In the genomic region with DNA sequence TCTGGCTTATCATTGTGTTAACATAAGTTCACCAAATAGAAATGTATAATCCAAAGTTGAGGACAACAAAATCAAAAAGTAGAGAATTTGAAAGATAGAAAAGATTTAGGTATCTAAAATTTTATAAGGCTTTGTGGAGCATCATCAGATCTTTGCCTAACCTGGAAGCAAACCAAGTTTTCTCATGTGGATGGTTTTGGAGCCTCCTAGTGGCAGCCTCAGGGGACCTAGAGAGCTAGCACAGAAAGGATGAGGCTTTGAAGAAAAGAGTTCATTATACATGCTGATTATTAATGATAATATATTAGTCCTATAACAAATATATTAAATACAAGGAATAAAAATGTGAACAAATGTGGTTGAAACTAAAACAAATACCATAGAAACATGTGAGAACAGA, we compare ENCODE assay signal across 9 mouse cellular contexts.
DNase-seq lines count a peak whose midpoint lies in the region; ATAC-seq and TF ChIP-seq lines count a peak whose summit lies in the region.
"Had no signal": no experiment of that assay in that cellular context is flagged by ENCODE, and none has a peak within 500 bp of the region (broad histone marks: within the 10 kb centered on the region; RNA-seq: fewer than 3 reads in every experiment).

No protein-coding gene starts in this region.

- H3K27ac ChIP-seq in kidney, postnatal 0 days = no peak overlapping the region
- H3K27ac ChIP-seq in kidney, embryonic 14.5 days (ENCODE audit: low read depth, low read length) = no peak overlapping the region
- no peak overlapping the region for H3K27ac ChIP-seq in lung, postnatal 0 days (ENCODE audit: low read length)
- H3K27ac ChIP-seq in forebrain, embryonic 13.5 days = no peak overlapping the region
- H3K27ac ChIP-seq: limb, embryonic 15.5 days had no signal

- H3K4me2 ChIP-seq in kidney, postnatal 0 days (ENCODE audit: low read length) = no peak overlapping the region
- no peak overlapping the region for H3K4me2 ChIP-seq in kidney, embryonic 14.5 days (replicated peaks; ENCODE audit: low read depth, low read length)
- H3K4me2 ChIP-seq in lung, postnatal 0 days (replicated peaks; ENCODE audit: low read depth, low read length) = no peak overlapping the region
- no peak overlapping the region for H3K4me2 ChIP-seq in forebrain, embryonic 13.5 days
- H3K4me2 ChIP-seq: limb, embryonic 15.5 days had no signal

- no peaks in the 10 kb centered on the region for H3K27me3 ChIP-seq in kidney, postnatal 0 days (ENCODE audit: insufficient read depth, low read length)
- no peaks in the 10 kb centered on the region for H3K27me3 ChIP-seq in kidney, embryonic 14.5 days (ENCODE audit: control insufficient read depth, insufficient read depth, low read length)
- no peaks in the 10 kb centered on the region for H3K27me3 ChIP-seq in lung, postnatal 0 days (replicated peaks; ENCODE audit: insufficient read depth, low read length)
- H3K27me3 ChIP-seq in forebrain, embryonic 13.5 days = no peaks in the 10 kb centered on the region
- H3K27me3 ChIP-seq: limb, embryonic 15.5 days had no signal

- no peaks in the 10 kb centered on the region; the same call in 1 of the 2 replicates for H3K9me3 ChIP-seq in kidney, postnatal 0 days (replicated peaks; ENCODE audit: low read length)
- peaks cover 3% of the 10 kb centered on the region; the same call in 1 of the 2 replicates for H3K9me3 ChIP-seq in kidney, embryonic 14.5 days (ENCODE audit: control insufficient read depth, low read length)
- H3K9me3 ChIP-seq in lung, postnatal 0 days (ENCODE audit: low read length) = no peaks in the 10 kb centered on the region
- no peaks in the 10 kb centered on the region for H3K9me3 ChIP-seq in forebrain, embryonic 13.5 days (replicated peaks)
- H3K9me3 ChIP-seq: limb, embryonic 15.5 days had no signal

- no peak for TF ChIP-seq POLR2A in brain, embryonic 14.5 days (IDR thresholded peaks at IDR 0.05; ENCODE audit: borderline replicate concordance, extremely low read depth, insufficient read depth, insufficient read length, poor library complexity, severe bottlenecking)

- no peak for ATAC-seq in kidney, postnatal 0 days (replicated peaks; ENCODE audit: low FRiP score, low read depth)
- no peak for ATAC-seq in kidney, embryonic 14.5 days (ENCODE audit: low FRiP score, low TSS enrichment)
- ATAC-seq in lung, postnatal 0 days = no peak
- no peak for ATAC-seq in forebrain, embryonic 13.5 days

- H3K36me3 ChIP-seq in kidney, postnatal 0 days (ENCODE audit: insufficient read depth, low read length) = no peaks in the 10 kb centered on the region
- no peaks in the 10 kb centered on the region for H3K36me3 ChIP-seq in kidney, embryonic 14.5 days (ENCODE audit: control insufficient read depth, insufficient read depth, low read length)
- no peaks in the 10 kb centered on the region for H3K36me3 ChIP-seq in lung, postnatal 0 days (ENCODE audit: insufficient read depth, low read length)
- no peaks in the 10 kb centered on the region for H3K36me3 ChIP-seq in forebrain, embryonic 13.5 days (ENCODE audit: poor library complexity, severe bottlenecking)
- H3K36me3 ChIP-seq: limb, embryonic 15.5 days had no signal

- DNase-seq in kidney, postnatal 0 days (ENCODE audit: low spot score) = peak; percentile 73
- DNase-seq in Muller cell, postnatal 12 days (ENCODE audit: inconsistent ontology term) = peak; percentile 9
- DNase-seq in brain, embryonic 14.5 days (ENCODE audit: low read depth) = peak; percentile 65
- peak; percentile 36 to 53 for DNase-seq in kidney, postnatal 25 days
- DNase-seq in lung, postnatal 0 days (ENCODE audit: low spot score) = peak; percentile 65
- DNase-seq in spleen, adult 12 weeks (ENCODE audit: low spot score) = no peak

- H3K9ac ChIP-seq in kidney, postnatal 0 days (ENCODE audit: low read depth, low read length) = no peak overlapping the region
- no peak overlapping the region for H3K9ac ChIP-seq in kidney, embryonic 14.5 days (ENCODE audit: low read depth, low read length)
- H3K9ac ChIP-seq in lung, postnatal 0 days (replicated peaks; ENCODE audit: low read depth) = no peak overlapping the region
- H3K9ac ChIP-seq in forebrain, embryonic 13.5 days = no peak overlapping the region
- H3K9ac ChIP-seq: limb, embryonic 15.5 days had no signal

- no peaks in the 10 kb centered on the region for H3K4me1 ChIP-seq in kidney, postnatal 0 days (replicated peaks; ENCODE audit: insufficient read depth, low read length)
- H3K4me1 ChIP-seq in kidney, embryonic 14.5 days (ENCODE audit: control insufficient read depth, insufficient read depth, low read length) = no peaks in the 10 kb centered on the region
- no peaks in the 10 kb centered on the region for H3K4me1 ChIP-seq in lung, postnatal 0 days (ENCODE audit: insufficient read depth, low read depth, low read length)
- H3K4me1 ChIP-seq in forebrain, embryonic 13.5 days = no peaks in the 10 kb centered on the region
- H3K4me1 ChIP-seq: limb, embryonic 15.5 days had no signal

- TF ChIP-seq EP300 in lung, postnatal 0 days (IDR thresholded peaks at IDR 0.05) = no peak

- no peak overlapping the region for H3K4me3 ChIP-seq in kidney, postnatal 0 days (replicated peaks; ENCODE audit: low read depth, low read length)
- no peak overlapping the region for H3K4me3 ChIP-seq in kidney, embryonic 14.5 days (ENCODE audit: low read length)
- H3K4me3 ChIP-seq in lung, postnatal 0 days (ENCODE audit: low read depth, low read length) = no peak overlapping the region
- H3K4me3 ChIP-seq in forebrain, embryonic 13.5 days = no peak overlapping the region
- H3K4me3 ChIP-seq: limb, embryonic 15.5 days had no signal

- TF ChIP-seq CTCF in kidney, postnatal 0 days (IDR thresholded peaks at IDR 0.05; ENCODE audit: low read depth) = peak; percentile 74
- TF ChIP-seq CTCF in brain, embryonic 14.5 days (IDR thresholded peaks at IDR 0.05; ENCODE audit: borderline replicate concordance, extremely low read depth, insufficient read depth, insufficient read length) = peak; percentile 57; the same call in 1 of the 2 replicates
- peak; percentile 72 for TF ChIP-seq CTCF in lung, postnatal 0 days (IDR thresholded peaks at IDR 0.05)
